Mouse (Mus musculus) bone marrow macrophage, adult 2 months (primary cell): ENCODE measurements around the gene Gna14.

Experiments
- CTCF ChIP-seq: IDR thresholded peaks from 2 replicates; pipeline ENCODE4 v1.5.1; 2012; ENCODE audit warnings: low read depth, mild to moderate bottlenecking, low read length, moderate library complexity
- POLR2A ChIP-seq: IDR thresholded peaks from 2 replicates; pipeline ENCODE4 v1.6.1; 2012; ENCODE audit warnings: mild to moderate bottlenecking, low read depth, low read length, borderline replicate concordance

- TF ChIP-seq POLR2A (no peak), CTCF (no peak)
Observed at GRCm38 (mm10) chr19:16472655-16473054, 37.1 kb downstream of the Gna14 start.
